ENCODE assay signal across 22 mouse cellular contexts in genomic region chr8:105083449-105084050, GRCm38 (mm10). TPM values are rescaled to one million over a fixed set of nuclear protein-coding genes. Genes with fewer than 3 reads are reported as not detected.
"Had no signal": no experiment of that assay in that cellular context is flagged by ENCODE, and none has a peak within 500 bp of the region (broad histone marks: within the 10 kb centered on the region; RNA-seq: fewer than 3 reads in every experiment).

Ces3b (plus strand) TSS chr8:105083753.

- H3K9ac ChIP-seq: limb, embryonic 13.5 days; liver, embryonic 15.5 days; lung, embryonic 14.5 days; midbrain, embryonic 15.5 days; neural tube, embryonic 12.5 days had no signal

- H3K27ac ChIP-seq: layer of hippocampus, adult 2 months; limb, embryonic 13.5 days; liver, embryonic 15.5 days; midbrain, embryonic 15.5 days; neural tube, embryonic 12.5 days had no signal

- H3K4me1 ChIP-seq: limb, embryonic 13.5 days; liver, embryonic 15.5 days; midbrain, embryonic 15.5 days; neural tube, embryonic 12.5 days had no signal

- H3K9me3 ChIP-seq: limb, embryonic 13.5 days; liver, embryonic 15.5 days; midbrain, embryonic 15.5 days; neural tube, embryonic 12.5 days had no signal

- H3K4me2 ChIP-seq: limb, embryonic 13.5 days; liver, embryonic 11.5 days; liver, embryonic 15.5 days; lung, embryonic 14.5 days; midbrain, embryonic 11.5 days; midbrain, embryonic 15.5 days; neural tube, embryonic 12.5 days had no signal

- H3K4me3 ChIP-seq: layer of hippocampus, adult 2 months; limb, embryonic 13.5 days; liver, embryonic 15.5 days; midbrain, embryonic 15.5 days; neural tube, embryonic 12.5 days had no signal

- H3K36me3 ChIP-seq: limb, embryonic 13.5 days; liver, embryonic 15.5 days; midbrain, embryonic 15.5 days; neural tube, embryonic 12.5 days had no signal

- H3K27me3 ChIP-seq: limb, embryonic 13.5 days; liver, embryonic 15.5 days; midbrain, embryonic 15.5 days; neural tube, embryonic 12.5 days had no signal

- ATAC-seq: midbrain, embryonic 15.5 days had no signal

- DNase-seq: kidney, postnatal 25 days; lung, embryonic 14.5 days; lung, postnatal 10 days; lung, postnatal 4 days; retina, postnatal 1 day; right cerebral cortex, postnatal 4 days; spleen, adult 18-20 months; thymus, adult 18-20 months; thymus, postnatal 14 days had no signal

RNA-seq across cellular contexts. Expression of gene Ces3b, which starts in this region (rescaled TPM):
- total RNA-seq: layer of hippocampus, adult 2 months; layer of hippocampus, postnatal 10 days; left cerebral cortex, postnatal 36 days; megakaryocyte, adult 5-6 weeks; monocyte, adult 5-6 weeks had no signal
- polyA plus RNA-seq: kidney, embryonic 16.5 days; limb, embryonic 13.5 days; liver, embryonic 11.5 days; liver, embryonic 15.5 days; lung, embryonic 14.5 days; midbrain, embryonic 11.5 days; midbrain, embryonic 15.5 days; neural tube, embryonic 12.5 days; stomach, embryonic 14.5 days had no signal
